ENCODE assay signal across 20 mouse cellular contexts in genomic region chr11:119744436-119744835, GRCm38 (mm10).
A peak's percentile ranks its signal among the peaks of the same experiment; 100 is the strongest.
DNase-seq lines count a peak whose midpoint lies in the region; ATAC-seq lines count a peak whose summit lies in the region.
"Had no signal": no experiment of that assay in that cellular context is flagged by ENCODE, and none has a peak within 500 bp of the region (broad histone marks: within the 10 kb centered on the region; RNA-seq: fewer than 3 reads in every experiment).

No protein-coding gene starts in this region.

- no peak overlapping the region for H3K9ac ChIP-seq in hindbrain, embryonic 14.5 days
- H3K9ac ChIP-seq in limb, embryonic 11.5 days (ENCODE audit: low read length) = no peak overlapping the region
- no peak overlapping the region for H3K9ac ChIP-seq in midbrain, embryonic 15.5 days
- H3K9ac ChIP-seq: limb, embryonic 15.5 days; stomach, embryonic 15.5 days had no signal

- no peak overlapping the region for H3K4me2 ChIP-seq in hindbrain, embryonic 14.5 days (replicated peaks)
- H3K4me2 ChIP-seq in limb, embryonic 11.5 days (ENCODE audit: low read depth, severe bottlenecking) = no peak overlapping the region
- H3K4me2 ChIP-seq in midbrain, embryonic 15.5 days = no peak overlapping the region
- H3K4me2 ChIP-seq: heart, embryonic 11.5 days; limb, embryonic 15.5 days; stomach, embryonic 15.5 days had no signal

- ATAC-seq in hindbrain, embryonic 14.5 days (ENCODE audit: low FRiP score) = no peak
- ATAC-seq in limb, embryonic 11.5 days (ENCODE audit: insufficient number of reproducible peaks, low FRiP score, low TSS enrichment, low read depth) = no peak
- no peak for ATAC-seq in midbrain, embryonic 15.5 days (replicated peaks)
- ATAC-seq in frontal cortex, adult (ENCODE audit: low TSS enrichment) = no peak
- ATAC-seq: CD4-positive, CD25-positive, alpha-beta regulatory T cell, adult 4 months had no signal

- no peaks in the 10 kb centered on the region for H3K27me3 ChIP-seq in hindbrain, embryonic 14.5 days (ENCODE audit: control insufficient read depth, insufficient read depth, low read length)
- no peaks in the 10 kb centered on the region for H3K27me3 ChIP-seq in hindbrain, embryonic 10.5 days (ENCODE audit: insufficient read depth, poor library complexity, severe bottlenecking)
- H3K27me3 ChIP-seq in limb, embryonic 11.5 days (ENCODE audit: control insufficient read depth, insufficient read depth, low read length) = no peaks in the 10 kb centered on the region
- H3K27me3 ChIP-seq in midbrain, embryonic 15.5 days (replicated peaks) = no peaks in the 10 kb centered on the region
- H3K27me3 ChIP-seq: limb, embryonic 15.5 days; megakaryocyte, embryonic 14.5 days; stomach, embryonic 15.5 days had no signal

- WGBS in hindbrain, embryonic 14.5 days = 59% methylated on average over 4 of the region's 4 CpGs
- WGBS in hindbrain, embryonic 10.5 days = 85% methylated on average over 4 of the region's 4 CpGs
- 36% methylated on average over 4 of the region's 4 CpGs for WGBS in limb, embryonic 11.5 days
- 56% methylated on average over 4 of the region's 4 CpGs for WGBS in midbrain, embryonic 15.5 days

- peak overlapping the region; percentile 68 for H3K27ac ChIP-seq in hindbrain, embryonic 14.5 days
- no peak overlapping the region for H3K27ac ChIP-seq in hindbrain, embryonic 10.5 days
- H3K27ac ChIP-seq in limb, embryonic 11.5 days (replicated peaks; ENCODE audit: low read depth, low read length) = no peak overlapping the region
- peak overlapping the region; percentile 23; the same call in 1 of the 2 replicates for H3K27ac ChIP-seq in midbrain, embryonic 15.5 days
- H3K27ac ChIP-seq: limb, embryonic 15.5 days; stomach, embryonic 15.5 days had no signal

- no peaks in the 10 kb centered on the region for H3K36me3 ChIP-seq in hindbrain, embryonic 14.5 days (replicated peaks; ENCODE audit: control insufficient read depth, insufficient read depth)
- H3K36me3 ChIP-seq in hindbrain, embryonic 10.5 days = no peaks in the 10 kb centered on the region
- H3K36me3 ChIP-seq in limb, embryonic 11.5 days (ENCODE audit: control insufficient read depth, insufficient read depth, low read length) = no peaks in the 10 kb centered on the region
- H3K36me3 ChIP-seq in midbrain, embryonic 15.5 days (replicated peaks) = no peaks in the 10 kb centered on the region
- H3K36me3 ChIP-seq: limb, embryonic 15.5 days; stomach, embryonic 15.5 days had no signal

- no peak overlapping the region for H3K4me3 ChIP-seq in hindbrain, embryonic 14.5 days (replicated peaks; ENCODE audit: low read length)
- H3K4me3 ChIP-seq in hindbrain, embryonic 10.5 days = no peak overlapping the region
- no peak overlapping the region for H3K4me3 ChIP-seq in limb, embryonic 11.5 days (ENCODE audit: low read depth, low read length)
- no peak overlapping the region for H3K4me3 ChIP-seq in midbrain, embryonic 15.5 days
- H3K4me3 ChIP-seq: erythroblast, embryonic 14.5 days; limb, embryonic 15.5 days; megakaryocyte, embryonic 14.5 days; stomach, embryonic 15.5 days had no signal

- peak; percentile 13 for DNase-seq in embryo, embryonic 10.5 days (ENCODE audit: low spot score)
- DNase-seq in embryo, embryonic 10 days (ENCODE audit: low spot score) = no peak
- no peak for DNase-seq in hindbrain, embryonic 14.5 days (ENCODE audit: low spot score)
- no peak for DNase-seq in hindbrain, embryonic 10.5 days (ENCODE audit: low spot score)
- DNase-seq in limb, embryonic 11.5 days (ENCODE audit: low spot score) = peak; percentile 47
- DNase-seq in left cerebral cortex, adult 11 months (ENCODE audit: low spot score) = no peak
- DNase-seq: cerebellum, adult 11-12 months; gastrocnemius, postnatal 25 days; heart, postnatal 14 days; lung, postnatal 14 days; right cerebral cortex, postnatal 14 days had no signal

- H3K9me3 ChIP-seq in hindbrain, embryonic 14.5 days (ENCODE audit: control insufficient read depth, low read length) = no peaks in the 10 kb centered on the region
- no peaks in the 10 kb centered on the region for H3K9me3 ChIP-seq in hindbrain, embryonic 10.5 days
- no peaks in the 10 kb centered on the region for H3K9me3 ChIP-seq in limb, embryonic 11.5 days (ENCODE audit: control insufficient read depth, low read length)
- H3K9me3 ChIP-seq in midbrain, embryonic 15.5 days = no peaks in the 10 kb centered on the region
- H3K9me3 ChIP-seq: G1E; limb, embryonic 15.5 days; megakaryocyte, embryonic 14.5 days; stomach, embryonic 15.5 days had no signal

- peaks cover 50% of the 10 kb centered on the region for H3K4me1 ChIP-seq in hindbrain, embryonic 14.5 days (replicated peaks; ENCODE audit: control insufficient read depth, insufficient read depth, low read length)
- peaks cover 2% of the 10 kb centered on the region for H3K4me1 ChIP-seq in hindbrain, embryonic 10.5 days (replicated peaks)
- H3K4me1 ChIP-seq in limb, embryonic 11.5 days (ENCODE audit: control insufficient read depth, insufficient read depth, low read length) = peaks cover 7% of the 10 kb centered on the region; the same call in 1 of the 2 replicates
- H3K4me1 ChIP-seq in midbrain, embryonic 15.5 days = peaks cover 32% of the 10 kb centered on the region
- H3K4me1 ChIP-seq: stomach, embryonic 15.5 days had no signal

Comparison
In these comparisons a context has a peak if more than half of its experiments do, and no peak if none do; other contexts are left out.
1. DNase-seq: peak in embryo, embryonic 10.5 days (single experiment) and limb, embryonic 11.5 days (single experiment); none in embryo, embryonic 10 days (single experiment), hindbrain, embryonic 14.5 days (single experiment), hindbrain, embryonic 10.5 days (single experiment) and left cerebral cortex, adult 11 months (single experiment).
2. H3K27ac ChIP-seq: peak in hindbrain, embryonic 14.5 days (single experiment) and midbrain, embryonic 15.5 days (single experiment); none in hindbrain, embryonic 10.5 days (single experiment) and limb, embryonic 11.5 days (single experiment).